Mouse (Mus musculus): ENCODE data around the gene Aarsd1. TPM values are rescaled to one million over a fixed set of nuclear protein-coding genes. Genes with fewer than 3 reads are reported as not detected.
"Not testable (repeated sequence)": the region's sequence is repeated elsewhere in the genome, so short reads cannot be mapped to it uniquely, and the experiment has no call there.

Aarsd1 gene
- polyA plus RNA-seq, 1 experiment from 2014 or later: 45.4 TPM

DNA sequence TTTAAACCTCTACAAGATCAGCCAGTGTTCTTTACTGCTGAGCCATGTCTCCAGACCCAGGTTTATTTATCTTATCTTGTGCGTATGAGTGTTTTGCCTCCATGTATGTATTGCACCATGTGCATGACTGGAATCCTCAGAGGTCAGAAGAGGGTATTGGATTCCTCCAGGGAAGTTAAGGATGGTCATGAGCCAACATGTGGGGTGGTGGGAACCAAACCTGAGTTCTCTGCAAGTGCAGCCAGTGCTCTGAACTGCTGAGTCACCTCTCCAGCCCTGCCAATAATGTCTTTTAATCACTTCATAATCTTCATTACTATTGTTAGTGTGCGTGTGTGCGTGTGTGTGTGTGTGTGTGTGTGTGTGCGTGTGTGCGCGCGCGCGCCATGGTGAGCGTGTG lies 34.1 kb upstream of the Aarsd1 start:
- 88% methylated on average over 10 of the region's 10 CpGs for WGBS
- Histone ChIP-seq H3K27ac (replicated peaks in 1 of 2; ENCODE audit: control insufficient read depth in 1 of 2, insufficient read depth in 1 of 2, low read depth in 2 of 2, low read length in 2 of 2) (no peak overlapping the region), H3K4me3 (ENCODE audit: control insufficient read depth in 1 of 2, insufficient read depth in 1 of 2, low read depth in 1 of 2, low read length in 2 of 2) (no peak overlapping the region), H3K4me2 (ENCODE audit: low read length) (no peak overlapping the region), H3K36me3 (ENCODE audit: control insufficient read depth, insufficient read depth, low read length) (peaks cover 1% of the 10 kb centered on the region), H3K27me3 (ENCODE audit: control insufficient read depth, insufficient read depth, low read length) (no peaks in the 10 kb centered on the region), H3K4me1 (ENCODE audit: control insufficient read depth in 2 of 2, insufficient read depth in 2 of 2, low read length in 2 of 2) (peaks cover 0 to 11% of the 10 kb centered on the region in 2 experiments; a peak in 1 of 4 replicates), H3K9ac (ENCODE audit: low read length) (no peak overlapping the region), H3K9me3 (ENCODE audit: control insufficient read depth, low read length) (no peaks in the 10 kb centered on the region)
- ATAC-seq (ENCODE audit: insufficient number of reproducible peaks, insufficient read depth, low FRiP score, low read depth): no peak

GRCm38 (mm10) chr11:101450394-101450793 lies 33.0 kb upstream of the Aarsd1 start:
- Histone ChIP-seq H3K9ac (ENCODE audit: low read length) (no peak overlapping the region), H3K36me3 (ENCODE audit: control insufficient read depth, insufficient read depth, low read length) (peaks cover 6% of the 10 kb centered on the region), H3K4me1 (ENCODE audit: control insufficient read depth in 2 of 2, insufficient read depth in 2 of 2, low read length in 2 of 2) (peaks cover 0 to 11% of the 10 kb centered on the region in 2 experiments; a peak in 1 of 4 replicates), H3K9me3 (ENCODE audit: control insufficient read depth, low read length) (no peaks in the 10 kb centered on the region), H3K4me3 (ENCODE audit: control insufficient read depth in 1 of 2, insufficient read depth in 1 of 2, low read depth in 1 of 2, low read length in 2 of 2) (no peak overlapping the region), H3K27me3 (ENCODE audit: control insufficient read depth, insufficient read depth, low read length) (no peaks in the 10 kb centered on the region), H3K4me2 (ENCODE audit: low read length) (no peak overlapping the region), H3K27ac (replicated peaks in 1 of 2; ENCODE audit: control insufficient read depth in 1 of 2, insufficient read depth in 1 of 2, low read depth in 2 of 2, low read length in 2 of 2) (no peak overlapping the region)
- WGBS: 82% methylated on average over 3 of the region's 3 CpGs
- no peak for ATAC-seq (ENCODE audit: insufficient number of reproducible peaks, insufficient read depth, low FRiP score, low read depth)

- H3K27me3 ChIP-seq (ENCODE audit: control insufficient read depth, insufficient read depth, low read length); ATAC-seq (ENCODE audit: insufficient number of reproducible peaks, insufficient read depth, low FRiP score, low read depth); H3K9me3 ChIP-seq (ENCODE audit: control insufficient read depth, low read length); H3K4me2 ChIP-seq (ENCODE audit: low read length); H3K27ac ChIP-seq (replicated peaks in 1 of 2; ENCODE audit: control insufficient read depth in 1 of 2, insufficient read depth in 1 of 2, low read depth in 2 of 2, low read length in 2 of 2); H3K9ac ChIP-seq (ENCODE audit: low read length); H3K4me3 ChIP-seq (ENCODE audit: control insufficient read depth in 1 of 2, insufficient read depth in 1 of 2, low read depth in 1 of 2, low read length in 2 of 2): not testable (repeated sequence)
- Histone ChIP-seq H3K4me1 (ENCODE audit: control insufficient read depth in 2 of 2, insufficient read depth in 2 of 2, low read length in 2 of 2) (peaks cover 0 to 14% of the 10 kb centered on the region in 2 experiments; a peak in 2 of 4 replicates), H3K36me3 (ENCODE audit: control insufficient read depth, insufficient read depth, low read length) (peaks cover 14% of the 10 kb centered on the region)
- WGBS: 77% methylated on average over 4 of the region's 4 CpGs
Observed at GRCm38 (mm10) chr11:101449596-101449995, 32.2 kb upstream of the Aarsd1 start.

DNA sequence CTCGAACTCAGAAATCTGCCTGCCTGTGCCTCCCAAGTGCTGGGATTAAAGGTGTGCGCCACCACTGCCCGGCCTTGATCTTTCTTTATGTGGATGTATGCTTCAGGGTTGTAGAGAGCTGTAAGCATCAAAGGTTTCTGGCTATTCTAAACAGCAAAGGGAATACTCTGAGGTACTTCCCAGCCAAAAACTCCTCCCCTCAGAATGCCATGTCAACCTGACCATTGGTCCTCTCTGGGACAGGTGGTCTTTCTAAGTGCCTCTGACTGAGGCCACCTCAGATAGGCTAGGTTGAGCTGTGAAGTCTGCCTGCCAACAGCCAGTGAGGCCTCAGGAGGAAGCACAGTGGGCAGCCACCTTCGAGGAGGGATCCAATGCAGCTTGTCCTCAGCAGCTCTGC lies 31.5 kb upstream of the Aarsd1 start:
- ATAC-seq (ENCODE audit: insufficient number of reproducible peaks, insufficient read depth, low FRiP score, low read depth): no peak
- Histone ChIP-seq H3K4me2 (ENCODE audit: low read length) (peak overlapping the region; percentile 62), H3K9me3 (ENCODE audit: control insufficient read depth, low read length) (no peaks in the 10 kb centered on the region), H3K27ac (replicated peaks in 1 of 2; ENCODE audit: control insufficient read depth in 1 of 2, insufficient read depth in 1 of 2, low read depth in 2 of 2, low read length in 2 of 2) (peak overlapping the region in 1 of 2 experiments; percentile 64; a peak in 2 of 4 replicates), H3K4me1 (ENCODE audit: control insufficient read depth in 2 of 2, insufficient read depth in 2 of 2, low read length in 2 of 2) (peaks cover 0 to 14% of the 10 kb centered on the region in 2 experiments; a peak in 2 of 4 replicates), H3K9ac (ENCODE audit: low read length) (peak overlapping the region; percentile 69), H3K36me3 (ENCODE audit: control insufficient read depth, insufficient read depth, low read length) (peaks cover 21% of the 10 kb centered on the region), H3K4me3 (ENCODE audit: control insufficient read depth in 1 of 2, insufficient read depth in 1 of 2, low read depth in 1 of 2, low read length in 2 of 2) (peak overlapping the region; percentile 45 to 66), H3K27me3 (ENCODE audit: control insufficient read depth, insufficient read depth, low read length) (no peaks in the 10 kb centered on the region)
- 70% methylated on average over 4 of the region's 4 CpGs for WGBS

- WGBS: 15% methylated on average over 10 of the region's 10 CpGs
- H3K9me3 ChIP-seq (ENCODE audit: control insufficient read depth, low read length): no peaks in the 10 kb centered on the region
- peak within 1 kb of the TSS; percentile 45 to 66 for H3K4me3 ChIP-seq (ENCODE audit: control insufficient read depth in 1 of 2, insufficient read depth in 1 of 2, low read depth in 1 of 2, low read length in 2 of 2)
- H3K4me1 ChIP-seq (ENCODE audit: control insufficient read depth in 2 of 2, insufficient read depth in 2 of 2, low read length in 2 of 2): peaks cover 2 to 19% of the 10 kb centered on the region in 2 experiments; a peak in 2 of 4 replicates
- H3K36me3 ChIP-seq (ENCODE audit: control insufficient read depth, insufficient read depth, low read length): peaks cover 27% of the 10 kb centered on the region
- peak within 1 kb of the TSS; percentile 64 to 76 for H3K27ac ChIP-seq (replicated peaks in 1 of 2; ENCODE audit: control insufficient read depth in 1 of 2, insufficient read depth in 1 of 2, low read depth in 2 of 2, low read length in 2 of 2)
- H3K9ac ChIP-seq (ENCODE audit: low read length): peak within 1 kb of the TSS; percentile 69
- H3K4me2 ChIP-seq (ENCODE audit: low read length): peak within 1 kb of the TSS; percentile 62
- peak; percentile 25; the same call in 1 of the 2 replicates for ATAC-seq (ENCODE audit: insufficient number of reproducible peaks, insufficient read depth, low FRiP score, low read depth)
- no peaks in the 10 kb centered on the region for H3K27me3 ChIP-seq (ENCODE audit: control insufficient read depth, insufficient read depth, low read length)
Observed at GRCm38 (mm10) chr11:101448274-101448746, 30.9 kb upstream of the Aarsd1 start, which contains the start of gene Ifi35. Gene Ifi35, plus strand, starts transcription at chr11:101448407.

- H3K36me3 ChIP-seq (ENCODE audit: control insufficient read depth, insufficient read depth, low read length): peaks cover 32% of the 10 kb centered on the region
- WGBS: 88% methylated on average over 5 of the region's 5 CpGs
Observed at GRCm38 (mm10) chr11:101447786-101448185, 30.4 kb upstream of the Aarsd1 start.

DNA sequence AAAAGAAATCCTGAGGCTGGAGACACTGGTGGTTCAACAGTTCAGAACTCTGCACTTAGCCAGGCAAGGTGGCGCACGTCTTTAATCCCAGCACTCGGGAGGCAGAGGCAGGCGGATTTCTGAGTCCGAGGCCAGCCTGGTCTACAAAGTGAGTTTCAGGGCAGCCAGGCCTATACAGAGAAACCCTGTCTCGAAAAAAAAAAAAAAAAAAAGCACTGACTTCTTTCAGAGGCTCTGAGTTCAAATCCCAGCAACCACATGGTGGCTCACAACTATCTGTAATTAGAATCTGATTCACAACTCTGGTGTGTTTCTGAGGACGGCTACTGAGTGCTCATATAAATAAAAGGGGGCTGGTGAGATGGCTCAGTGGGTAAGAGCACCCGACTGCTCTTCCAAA lies 29.4 kb upstream of the Aarsd1 start:
- not testable (repeated sequence) for H3K27me3 ChIP-seq (ENCODE audit: control insufficient read depth, insufficient read depth, low read length); H3K27ac ChIP-seq (replicated peaks in 1 of 2; ENCODE audit: control insufficient read depth in 1 of 2, insufficient read depth in 1 of 2, low read depth in 2 of 2, low read length in 2 of 2); ATAC-seq (ENCODE audit: insufficient number of reproducible peaks, insufficient read depth, low FRiP score, low read depth); H3K4me3 ChIP-seq (ENCODE audit: control insufficient read depth in 1 of 2, insufficient read depth in 1 of 2, low read depth in 1 of 2, low read length in 2 of 2); H3K9me3 ChIP-seq (ENCODE audit: control insufficient read depth, low read length); H3K9ac ChIP-seq (ENCODE audit: low read length); H3K4me2 ChIP-seq (ENCODE audit: low read length)
- H3K36me3 ChIP-seq (ENCODE audit: control insufficient read depth, insufficient read depth, low read length): peaks cover 32% of the 10 kb centered on the region
- H3K4me1 ChIP-seq (ENCODE audit: control insufficient read depth in 2 of 2, insufficient read depth in 2 of 2, low read length in 2 of 2): peaks cover 2 to 22% of the 10 kb centered on the region in 2 experiments; a peak in 2 of 4 replicates
- WGBS: 86% methylated on average over 8 of the region's 8 CpGs

More at GRCm38 (mm10) chr11:101447786-101448185, 30.4 kb upstream of the Aarsd1 start:
- Histone ChIP-seq H3K4me2 (ENCODE audit: low read length) (peak overlapping the region; percentile 62), H3K27me3 (ENCODE audit: control insufficient read depth, insufficient read depth, low read length) (no peaks in the 10 kb centered on the region), H3K4me3 (ENCODE audit: control insufficient read depth in 1 of 2, insufficient read depth in 1 of 2, low read depth in 1 of 2, low read length in 2 of 2) (peak overlapping the region; percentile 45 to 66; a peak in 2 of 4 replicates), H3K9ac (ENCODE audit: low read length) (peak overlapping the region; percentile 69), H3K4me1 (ENCODE audit: control insufficient read depth in 2 of 2, insufficient read depth in 2 of 2, low read length in 2 of 2) (peaks cover 2 to 22% of the 10 kb centered on the region in 2 experiments; a peak in 2 of 4 replicates), H3K27ac (replicated peaks in 1 of 2; ENCODE audit: control insufficient read depth in 1 of 2, insufficient read depth in 1 of 2, low read depth in 2 of 2, low read length in 2 of 2) (peak overlapping the region; percentile 64 to 76; a peak in 2 of 4 replicates), H3K9me3 (ENCODE audit: control insufficient read depth, low read length) (no peaks in the 10 kb centered on the region)
- no peak for ATAC-seq (ENCODE audit: insufficient number of reproducible peaks, insufficient read depth, low FRiP score, low read depth)

Data from heart, embryonic 14.5 days (tissue).